In the genomic region with DNA sequence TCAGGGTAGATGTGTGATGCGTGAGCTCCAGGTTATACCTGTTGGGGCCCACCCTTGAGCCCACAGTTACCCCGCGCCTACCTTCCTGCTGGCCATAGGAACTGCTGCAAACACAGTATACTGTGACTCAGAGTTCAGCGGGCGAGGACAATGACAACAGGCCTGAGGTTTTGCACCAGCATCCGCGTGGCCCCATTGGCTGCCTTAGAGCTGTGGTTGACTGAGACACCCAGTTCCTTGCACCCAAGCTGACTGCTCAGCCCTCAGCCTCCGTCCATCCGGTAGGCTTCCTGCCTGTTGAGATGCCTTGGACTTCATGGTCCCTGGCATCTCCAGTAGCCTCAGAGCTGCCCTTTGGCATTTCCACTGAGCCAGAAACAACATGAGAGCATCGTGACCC, we compare ENCODE assay signal across 13 mouse cellular contexts. TPM values are rescaled to one million over a fixed set of nuclear protein-coding genes. Genes with fewer than 3 reads are reported as not detected.
"Had no signal": no experiment of that assay in that cellular context is flagged by ENCODE, and none has a peak within 500 bp of the region (broad histone marks: within the 10 kb centered on the region; RNA-seq: fewer than 3 reads in every experiment).

No protein-coding gene starts in this region.

- DNase-seq: kidney, adult 9 months; kidney, postnatal 36 days; left cerebral cortex, postnatal 4 days; lung, adult 2 months; lung, postnatal 4 days; right cerebral cortex, postnatal 14 days; thymus, postnatal 36 days had no signal

- ATAC-seq: intestine, postnatal 0 days; midbrain, embryonic 15.5 days had no signal

RNA-seq across cellular contexts. Expression of gene Runx3, which starts 48.6 kb away (rescaled TPM):
- total RNA-seq: layer of hippocampus, adult 2 months; layer of hippocampus, postnatal 14 days; left cerebral cortex, postnatal 10 days had no signal
- polyA plus RNA-seq: midbrain, embryonic 15.5 days; neural tube, embryonic 14.5 days had no signal
